Mouse (Mus musculus) forebrain, embryonic 14.5 days (tissue): ENCODE data around the gene Wipf1. TPM values are rescaled to one million over a fixed set of nuclear protein-coding genes. Genes with fewer than 3 reads are reported as not detected.

Source experiments
- polyA plus RNA-seq: library from polyadenylated mRNA; unstranded; fragments of >200 nt; fragmentation: Nextera tagmentation; extraction: Ambion mirVana; gene quantifications from 2 replicates; pipeline ENCODE4 v1.2.1, GENCODE M21; 2014

Gene Wipf1
- polyA plus RNA-seq, 1 experiment from 2014 or later, result 2.5 TPM

Other genes with a start within 250 kb of the Wipf1 start
- 6.2 and 7.2 TPM in 2 replicates for gene Scrn3, start 217.1 kb downstream of the Wipf1 start, polyA plus RNA-seq
- gene Cir1, start 217.0 kb downstream of the Wipf1 start, polyA plus RNA-seq, result 23.4 and 25.9 TPM in 2 replicates
- 9.1 and 9.4 TPM in 2 replicates for gene Gpr155, start 143.2 kb downstream of the Wipf1 start, polyA plus RNA-seq
- 0.05 and 0.09 TPM in 2 replicates for gene Chrna1, start 50.6 kb upstream of the Wipf1 start, polyA plus RNA-seq
- gene Chn1, start 245.6 kb upstream of the Wipf1 start, polyA plus RNA-seq, result 93.5 and 98.9 TPM in 2 replicates